Mouse (Mus musculus) limb, embryonic 14.5 days (tissue): Measurements from ENCODE around the gene Rptor. TPM values are rescaled to one million over a fixed set of nuclear protein-coding genes. Genes with fewer than 3 reads are reported as not detected.

Source experiments
- ATAC-seq: fragments of 200-750 bp; cut with Nextera tagmentation; 2 replicates; pipeline ENCODE4 v1.8.0; 2017; ENCODE audit warnings: low read depth, moderate number of reproducible peaks, moderate TSS enrichment; ENCODE audit not compliant: low FRiP score
- DNase-seq: peaks from one replicate; pipeline ENCODE4 v3.0.0-alpha.2; 2015; ENCODE audit warnings: low spot score
- H3K27ac ChIP-seq: fragments of 300-500 bp; sonication (generic); replicated peaks from 2 replicates; pipeline ENCODE4 v1.5.1; 2014; ENCODE audit warnings: low read depth, mild to moderate bottlenecking, low read length, moderate library complexity, mixed read lengths
- H3K27me3 ChIP-seq: fragments of 300-500 bp; sonication (generic); 2 replicates; pipeline ENCODE4 v1.6.1; 2014; ENCODE audit warnings: low read length, mixed read lengths; ENCODE audit not compliant: control insufficient read depth, insufficient read depth
- H3K36me3 ChIP-seq: fragments of 300-500 bp; sonication (generic); 2 replicates; pipeline ENCODE4 v1.6.1; 2014; ENCODE audit warnings: mild to moderate bottlenecking, low read length, moderate library complexity, mixed read lengths; ENCODE audit not compliant: control insufficient read depth, insufficient read depth
- H3K4me1 ChIP-seq: fragments of 300-500 bp; sonication (generic); 2 replicates; pipeline ENCODE4 v1.6.1; 2014; ENCODE audit warnings: antibody characterized with exemption, low read length, mixed read lengths; ENCODE audit not compliant: control insufficient read depth, insufficient read depth
- H3K4me2 ChIP-seq: fragments of 300-500 bp; sonication (generic); replicated peaks from 2 replicates; pipeline ENCODE4 v1.6.1; 2014; ENCODE audit warnings: low read depth, mild to moderate bottlenecking, low read length, moderate library complexity; ENCODE audit not compliant: severe bottlenecking
- H3K4me3 ChIP-seq: fragments of 300-500 bp; sonication (generic); replicated peaks from 2 replicates; pipeline ENCODE4 v1.5.1; 2014; ENCODE audit warnings: low read length
- H3K9ac ChIP-seq: fragments of 300-500 bp; sonication (generic); 2 replicates; pipeline ENCODE4 v1.6.1; 2014; ENCODE audit warnings: mild to moderate bottlenecking, low read depth, low read length, moderate library complexity; ENCODE audit not compliant: severe bottlenecking
- H3K9me3 ChIP-seq: fragments of 300-500 bp; sonication (generic); 2 replicates; pipeline ENCODE4 v1.6.1; 2016; ENCODE audit warnings: low read length; ENCODE audit not compliant: control insufficient read depth
- POLR2A ChIP-seq: fragments of 200-500 bp; IDR thresholded peaks from 2 replicates; pipeline ENCODE4 v1.8.0; 2012; ENCODE audit warnings: inconsistent platforms, mild to moderate bottlenecking, moderate library complexity, borderline replicate concordance; ENCODE audit not compliant: insufficient read depth, insufficient read length; ENCODE audit errors: extremely low read depth
- WGBS: fragments of 180-500 bp; shearing (Covaris S2); extraction: QIAGEN DNeasy Blood & Tissue Kit; methylation state at CpG from one replicate; pipeline ENCODE4 v1.1.7; 2014; 5-methylcytosine and 5-hydroxymethylcytosine counted together
- polyA plus RNA-seq, 2 experiments: library from polyadenylated mRNA; depleted of rRNA in 1 of 2; stranded (reverse) in 1 of 2; unstranded in 1 of 2; fragments of >200 nt; fragmentation: Nextera tagmentation in 1 of 2; extraction: Ambion mirVana in 1 of 2; gene quantifications; 2 replicates each; pipeline versions ENCODE4 v1.2.1 to v1.2.3; 2012 to 2014

Gene Rptor
- polyA plus RNA-seq, 2 experiments: 13.7 to 24.3 TPM

- no peak for ATAC-seq
- no peak overlapping the region for H3K27ac ChIP-seq
- no peak for TF ChIP-seq POLR2A
- WGBS: 55% methylated on average over 4 of the region's 4 CpGs
- no peaks in the 10 kb centered on the region for H3K9me3 ChIP-seq
- no peak overlapping the region for H3K4me2 ChIP-seq
- H3K27me3 ChIP-seq: no peaks in the 10 kb centered on the region
- H3K36me3 ChIP-seq: no peaks in the 10 kb centered on the region
- H3K4me1 ChIP-seq: no peaks in the 10 kb centered on the region
- H3K9ac ChIP-seq: no peak overlapping the region
- no peak overlapping the region for H3K4me3 ChIP-seq
- DNase-seq: no peak
Observed at GRCm38 (mm10) chr11:119732961-119733656, 130.4 kb downstream of the Rptor start.

DNA sequence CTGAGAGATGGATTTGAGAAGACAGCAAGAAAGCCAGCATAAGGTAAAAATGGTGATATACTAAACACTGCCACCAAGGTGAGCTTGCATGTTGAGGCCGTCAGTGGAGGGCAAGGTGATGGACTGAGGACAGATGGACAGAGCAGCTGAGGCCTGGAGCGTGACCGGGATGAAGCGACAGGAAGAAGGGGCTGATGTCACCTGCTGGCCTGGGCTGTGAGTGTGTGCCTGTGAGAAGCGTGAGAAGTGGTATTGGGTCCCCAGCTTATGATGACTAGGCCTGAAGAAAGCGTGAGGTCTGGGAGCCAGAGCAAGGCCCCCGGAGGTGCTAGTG is 130.9 kb downstream of the Rptor start:
- no peak overlapping the region for H3K4me2 ChIP-seq
- H3K27me3 ChIP-seq: no peaks in the 10 kb centered on the region
- no peaks in the 10 kb centered on the region for H3K36me3 ChIP-seq
- WGBS: 88% methylated on average over 7 of the region's 7 CpGs
- no peak overlapping the region for H3K4me3 ChIP-seq
- no peak overlapping the region for H3K27ac ChIP-seq
- DNase-seq (no peak), ATAC-seq (no peak)
- H3K4me1 ChIP-seq: no peaks in the 10 kb centered on the region
- no peak for TF ChIP-seq POLR2A
- no peak overlapping the region for H3K9ac ChIP-seq
- no peaks in the 10 kb centered on the region for H3K9me3 ChIP-seq

GRCm38 (mm10) chr11:119735152-119735551 is 132.4 kb downstream of the Rptor start:
- no peaks in the 10 kb centered on the region for H3K4me1 ChIP-seq
- no peaks in the 10 kb centered on the region for H3K27me3 ChIP-seq
- no peak for DNase-seq
- H3K4me2 ChIP-seq: no peak overlapping the region
- no peak overlapping the region for H3K9ac ChIP-seq
- no peaks in the 10 kb centered on the region for H3K36me3 ChIP-seq
- no peak for ATAC-seq
- H3K9me3 ChIP-seq: no peaks in the 10 kb centered on the region
- no peak overlapping the region for H3K27ac ChIP-seq
- WGBS: 74% methylated on average over 2 of the region's 2 CpGs
- no peak for TF ChIP-seq POLR2A
- no peak overlapping the region for H3K4me3 ChIP-seq

DNA sequence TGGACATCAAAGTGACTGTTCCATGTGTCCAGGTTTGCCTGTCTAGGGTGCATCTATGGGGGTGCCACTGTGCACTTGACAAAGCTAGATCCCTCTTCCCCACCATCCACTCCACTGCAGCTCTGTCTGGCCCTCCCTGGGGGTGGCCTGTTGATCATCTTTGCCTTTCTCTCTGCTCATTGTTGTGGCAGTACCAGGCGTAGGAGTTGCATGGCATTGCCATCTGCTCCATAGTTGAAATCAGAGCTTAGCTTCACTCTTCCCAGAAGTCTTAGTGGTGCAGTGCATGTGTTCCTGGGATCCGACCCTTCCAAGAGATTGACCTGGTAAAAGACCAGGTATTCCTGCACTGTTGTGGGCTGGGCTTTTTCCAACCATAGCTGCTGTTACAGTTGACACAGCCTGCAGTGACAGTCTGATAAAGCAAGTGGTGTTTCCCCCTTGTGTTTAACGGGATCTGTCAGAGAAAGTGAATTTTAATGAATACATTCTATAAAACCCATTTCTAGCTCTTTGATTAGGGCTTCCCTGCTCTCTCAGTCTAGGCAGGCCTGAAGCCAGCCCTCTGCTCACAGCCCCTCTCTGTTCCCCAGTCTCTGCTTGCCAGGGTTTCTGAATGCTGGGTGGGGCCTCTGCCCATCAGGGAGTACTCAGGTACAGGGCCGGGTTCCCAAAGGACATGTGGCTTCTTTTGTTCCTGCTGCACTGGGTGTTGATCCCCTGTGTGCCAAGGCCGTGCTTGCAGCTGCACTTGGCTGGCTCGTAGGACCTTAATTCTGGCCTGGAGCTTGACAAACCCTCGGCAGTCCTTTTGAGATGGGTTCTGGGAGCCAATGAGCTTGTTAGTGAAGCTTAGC is 136.5 kb downstream of the Rptor start:
- no peak for TF ChIP-seq POLR2A
- Histone ChIP-seq H3K4me1 (peaks cover 2% of the 10 kb centered on the region), H3K27me3 (no peaks in the 10 kb centered on the region), H3K9ac (no peak overlapping the region), H3K4me3 (no peak overlapping the region), H3K9me3 (no peaks in the 10 kb centered on the region), H3K27ac (no peak overlapping the region), H3K36me3 (no peaks in the 10 kb centered on the region), H3K4me2 (no peak overlapping the region)
- WGBS: 68% methylated on average over 7 of the region's 7 CpGs
- no peak for ATAC-seq
- DNase-seq: no peak

DNA sequence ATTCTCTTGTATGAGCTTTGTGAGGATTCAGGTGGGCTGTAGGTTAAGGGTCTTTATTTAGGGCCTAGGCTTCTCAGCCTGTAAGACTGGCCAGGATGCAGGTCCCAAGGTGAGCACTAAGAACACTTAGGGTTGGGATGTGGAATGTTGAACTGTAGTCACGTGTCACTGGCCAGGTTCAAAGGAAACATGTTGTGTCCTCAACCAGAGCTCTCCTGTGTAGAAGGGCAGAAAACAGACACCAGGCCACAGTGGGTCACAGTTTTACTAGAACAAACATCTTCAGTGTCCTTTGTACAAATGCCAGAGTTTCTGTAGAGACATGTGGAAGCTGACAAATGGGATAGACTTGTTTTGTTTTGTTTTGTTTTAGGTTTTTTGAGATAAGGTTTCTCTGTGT is 138.7 kb downstream of the Rptor start:
- DNase-seq: no peak
- WGBS: 91% methylated on average over 1 of the region's 1 CpGs
- TF ChIP-seq POLR2A: no peak
- Histone ChIP-seq H3K27ac (no peak overlapping the region), H3K27me3 (no peaks in the 10 kb centered on the region), H3K9ac (no peak overlapping the region), H3K4me2 (no peak overlapping the region), H3K9me3 (no peaks in the 10 kb centered on the region), H3K4me1 (peaks cover 14% of the 10 kb centered on the region), H3K36me3 (no peaks in the 10 kb centered on the region), H3K4me3 (no peak overlapping the region)
- ATAC-seq: no peak
